Mouse (Mus musculus) thymus, postnatal 10 days (tissue): ENCODE data around the gene Lemd1.
A peak's percentile ranks its signal among the peaks of the same experiment; 100 is the strongest.
"Not testable (repeated sequence)": the region's sequence is repeated elsewhere in the genome, so short reads cannot be mapped to it uniquely, and the experiment has no call there.

Source experiments
- DNase-seq, 2 experiments: peaks; one replicate each; pipeline ENCODE4 v3.0.0; 2021; ENCODE audit warnings: low spot score in 2 of 2

The Lemd1 gene

GRCm38 (mm10) chr1:132246137-132246536 lies 54.9 kb downstream of the Lemd1 start:
- DNase-seq = no peak

DNA sequence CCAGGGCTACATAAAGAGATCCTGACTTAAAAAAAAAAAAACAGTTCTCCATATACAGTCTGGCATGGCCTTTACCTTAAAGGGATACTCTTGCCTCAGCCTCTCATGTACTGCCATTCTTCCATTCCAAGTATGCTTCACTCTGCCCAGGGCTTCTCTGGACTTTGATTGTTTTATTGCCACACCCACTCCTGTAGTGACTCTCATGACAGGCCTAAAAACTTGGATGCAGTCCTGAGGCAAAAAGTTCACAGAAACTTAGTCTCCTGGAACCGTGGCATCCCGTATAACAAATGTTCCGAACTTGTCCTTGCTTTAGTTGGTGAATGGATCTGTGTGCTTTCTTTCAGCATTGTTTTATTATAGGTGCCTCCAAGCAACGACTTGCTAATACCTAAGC lies 55.4 kb downstream of the Lemd1 start:
- DNase-seq = no peak

DNA sequence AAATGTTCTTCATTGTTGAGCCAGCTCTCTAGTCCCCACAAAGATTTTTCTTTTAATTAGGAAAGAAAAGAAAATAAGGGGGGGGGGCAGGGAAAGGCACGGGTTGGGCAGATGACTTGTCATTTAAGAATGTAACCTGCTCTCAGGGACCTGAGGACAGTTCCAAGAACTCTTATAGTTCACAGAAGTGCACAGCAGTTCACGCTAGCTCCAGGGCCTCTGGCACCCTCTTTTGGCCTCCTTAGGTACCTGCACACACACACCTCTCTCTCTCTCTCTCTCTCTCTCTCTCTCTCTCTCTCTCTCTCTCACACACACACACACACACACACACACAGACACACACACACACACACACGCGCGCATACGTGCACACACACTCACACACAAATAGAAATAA lies 63.2 kb downstream of the Lemd1 start:
- no peak for DNase-seq

DNA sequence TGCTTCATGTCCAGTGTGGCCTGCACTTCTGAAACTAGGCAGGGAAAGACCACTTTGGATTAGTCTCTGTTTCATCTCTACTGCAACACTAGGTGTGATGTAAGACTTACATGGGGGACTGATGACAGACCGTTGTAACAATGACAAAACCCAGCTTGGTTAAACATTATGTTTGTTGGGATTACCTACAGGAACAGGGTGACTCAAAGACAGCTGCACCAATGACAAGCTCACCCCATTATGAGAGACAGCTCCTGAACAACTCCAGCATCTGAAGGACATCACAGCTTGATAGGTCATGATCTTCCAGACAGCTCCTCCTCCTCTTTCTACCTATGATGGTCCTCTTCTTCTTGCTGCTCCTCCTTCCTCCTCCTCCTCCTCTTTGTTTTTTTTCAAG lies 69.1 kb downstream of the Lemd1 start:
- no peak for DNase-seq

DNA sequence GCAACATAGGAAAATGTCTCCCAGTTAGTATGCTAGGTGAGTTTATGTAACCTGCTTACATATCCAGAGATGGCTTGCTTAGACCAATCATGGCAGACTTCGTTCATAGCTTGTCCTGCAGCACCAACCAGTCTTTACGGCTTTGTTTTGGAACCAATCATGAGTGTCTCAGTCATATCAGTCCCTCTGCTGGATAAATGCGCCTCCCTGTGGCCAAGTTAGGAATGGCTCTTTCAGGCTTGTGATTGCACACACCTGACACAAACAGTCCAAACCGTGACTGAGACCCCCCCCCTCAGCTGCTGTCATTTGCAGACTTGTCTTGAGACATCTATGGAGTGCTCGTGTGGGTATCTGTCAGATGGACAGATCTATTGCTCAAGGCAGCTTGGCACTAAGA lies 69.8 kb downstream of the Lemd1 start:
- peak in 1 of 2 experiments; percentile 14 for DNase-seq

DNA sequence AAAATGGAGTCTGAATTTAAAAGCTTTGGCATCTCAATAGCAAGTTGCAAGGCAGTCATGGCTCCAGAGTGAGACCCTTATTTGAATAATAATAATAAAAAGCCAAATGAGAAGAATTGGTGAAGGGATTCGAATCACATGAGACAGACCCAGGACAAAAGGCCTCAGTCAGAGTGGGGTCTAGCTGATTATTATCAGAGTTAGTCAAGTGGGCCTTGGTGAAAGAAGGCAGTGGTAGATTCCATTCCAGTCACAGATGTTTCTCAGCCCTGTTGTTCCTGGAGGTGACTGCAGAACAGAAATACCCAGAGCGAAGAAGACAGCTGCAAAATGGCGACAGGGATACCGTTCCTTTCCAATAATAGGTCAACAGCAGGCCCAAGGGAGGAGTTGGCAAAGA lies 72.4 kb downstream of the Lemd1 start:
- DNase-seq = no peak

GRCm38 (mm10) chr1:132264577-132264976 lies 73.3 kb downstream of the Lemd1 start:
- DNase-seq = no peak

DNA sequence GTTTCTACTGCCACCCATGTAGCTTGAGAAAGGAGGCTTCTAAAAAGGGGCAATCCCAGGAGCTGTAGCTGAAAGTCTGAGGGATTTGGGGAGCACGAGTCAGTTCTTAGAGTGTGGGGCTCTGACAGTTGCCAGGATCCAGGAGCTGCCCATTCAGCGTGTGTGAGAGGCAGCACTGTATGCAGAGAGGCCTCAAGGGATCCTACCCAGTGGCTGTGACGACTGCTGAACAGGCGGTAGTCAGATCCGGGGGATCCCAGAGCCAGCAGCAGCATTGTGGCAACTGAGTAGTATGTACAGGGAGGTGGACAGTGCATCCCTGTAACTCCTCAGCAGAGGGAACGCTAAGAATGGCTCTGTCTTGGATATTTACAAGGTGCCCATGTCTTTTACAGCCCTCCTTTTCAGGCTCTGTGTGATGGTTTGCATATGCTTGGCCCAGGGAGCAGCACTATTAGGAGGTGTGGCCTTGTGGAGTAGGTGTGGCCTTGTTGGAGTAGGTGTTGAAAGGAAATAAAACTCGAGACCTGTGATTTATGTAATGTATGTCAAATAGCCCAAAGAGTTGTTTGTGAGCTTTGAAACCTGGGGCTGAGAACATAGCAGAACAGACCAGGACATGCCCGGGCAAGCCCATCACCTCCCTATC lies 74.1 kb downstream of the Lemd1 start:
- DNase-seq = no peak

DNA sequence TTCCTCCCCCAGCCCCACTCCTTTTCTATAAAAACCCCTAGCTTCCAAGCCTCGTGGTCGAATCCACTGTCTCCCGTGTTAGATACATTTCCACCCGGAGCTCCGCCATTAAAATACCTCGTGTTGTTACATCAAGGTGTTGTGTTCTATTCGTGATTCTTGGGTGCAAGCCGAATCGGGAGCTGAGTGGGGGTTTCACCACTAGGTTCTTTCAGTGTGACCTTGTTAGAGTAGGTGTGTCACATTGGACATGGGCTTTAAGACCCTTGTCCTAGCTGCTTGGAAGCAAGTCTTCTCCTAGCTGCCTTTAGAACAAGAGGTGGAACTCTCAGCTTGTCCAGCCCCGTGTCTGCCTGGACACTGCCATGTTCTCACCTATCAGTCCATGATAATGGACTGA lies 74.7 kb downstream of the Lemd1 start:
- no peak for DNase-seq

GRCm38 (mm10) chr1:132266791-132267557 lies 75.7 kb downstream of the Lemd1 start:
- no peak for DNase-seq

DNA sequence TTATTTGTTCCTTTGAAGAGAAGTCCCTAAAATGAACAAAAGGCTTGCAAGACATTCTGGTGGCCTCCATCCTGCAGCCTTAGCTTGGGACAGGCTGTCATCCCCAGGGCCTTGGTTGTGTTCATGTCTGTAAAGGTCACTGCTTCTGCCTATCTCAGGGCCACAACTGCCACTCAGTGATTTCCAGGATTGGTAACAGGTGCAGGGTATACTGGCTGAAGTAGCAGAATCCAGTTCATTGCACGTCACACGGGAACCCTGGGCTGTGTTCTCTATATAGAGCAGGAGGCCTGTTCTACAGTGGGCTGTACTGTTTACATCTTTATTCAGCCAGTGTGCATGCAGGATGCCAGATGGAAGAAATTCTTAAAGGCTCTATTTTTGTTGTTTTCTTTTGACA lies 76.7 kb downstream of the Lemd1 start:
- DNase-seq = no peak

DNA sequence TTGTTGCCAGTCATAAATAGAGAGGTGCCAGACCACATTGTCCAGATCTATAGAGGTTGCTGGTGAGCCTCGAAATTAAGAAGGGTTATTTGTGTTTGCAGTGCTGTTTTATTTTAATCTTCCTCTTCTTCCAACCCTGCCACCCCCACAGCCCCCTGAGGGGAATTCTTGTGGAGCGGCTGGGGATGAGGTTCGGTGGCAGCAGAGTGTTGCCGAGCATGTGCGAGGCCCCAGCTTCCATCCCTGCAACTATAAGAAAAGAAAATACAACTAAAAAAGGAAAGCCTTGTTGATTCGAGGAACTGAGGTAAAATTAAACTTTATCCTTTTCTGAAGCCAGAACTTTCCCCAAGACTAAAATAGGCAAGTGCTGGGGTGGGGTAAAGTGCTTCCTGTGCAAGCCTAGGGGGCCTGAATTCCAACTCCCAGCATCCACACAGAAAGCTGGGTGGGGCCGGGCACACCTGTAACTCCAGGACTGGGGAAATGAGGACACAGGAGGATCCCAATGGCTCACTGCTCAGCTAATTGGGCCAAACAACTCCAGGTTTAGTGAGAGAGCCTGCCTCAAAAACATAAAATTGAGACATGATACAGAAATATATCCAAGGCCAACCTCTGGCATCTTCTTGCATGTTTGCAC lies 77.3 kb downstream of the Lemd1 start:
- no peak for DNase-seq

GRCm38 (mm10) chr1:132271237-132271636 lies 80.0 kb downstream of the Lemd1 start:
- DNase-seq = no peak

GRCm38 (mm10) chr1:132276694-132277093 lies 85.5 kb downstream of the Lemd1 start:
- DNase-seq = no peak

DNA sequence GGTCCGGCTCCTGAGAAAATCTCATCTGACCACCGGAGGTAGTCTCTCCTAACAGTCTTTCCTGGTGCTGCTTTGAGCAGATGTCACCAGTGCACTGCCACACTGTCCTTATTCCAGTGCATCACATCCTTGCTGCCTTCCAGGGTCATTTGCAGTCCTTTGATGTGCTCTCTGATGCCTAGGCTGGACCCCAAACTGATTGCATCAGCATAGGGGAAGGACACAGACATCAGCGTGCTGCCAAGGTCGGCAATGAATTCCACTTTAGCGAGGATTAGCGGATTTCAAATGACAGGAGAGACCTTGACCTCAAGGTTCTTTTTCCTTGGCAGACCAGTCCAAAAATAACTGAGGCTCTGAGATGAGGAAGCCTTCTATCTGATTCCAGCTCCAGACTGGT lies 85.9 kb downstream of the Lemd1 start:
- no peak for DNase-seq

- DNase-seq = not testable (repeated sequence)
Observed at GRCm38 (mm10) chr1:132280636-132281035, 89.4 kb downstream of the Lemd1 start.

GRCm38 (mm10) chr1:132281523-132282176 lies 90.4 kb downstream of the Lemd1 start:
- DNase-seq = no peak

GRCm38 (mm10) chr1:132282177-132282536 lies 90.9 kb downstream of the Lemd1 start:
- DNase-seq = no peak

GRCm38 (mm10) chr1:132283018-132283417 lies 91.8 kb downstream of the Lemd1 start:
- DNase-seq = no peak

GRCm38 (mm10) chr1:132286735-132287134 lies 95.5 kb downstream of the Lemd1 start:
- DNase-seq = no peak

GRCm38 (mm10) chr1:132287445-132287844 lies 96.2 kb downstream of the Lemd1 start:
- DNase-seq = no peak

DNA sequence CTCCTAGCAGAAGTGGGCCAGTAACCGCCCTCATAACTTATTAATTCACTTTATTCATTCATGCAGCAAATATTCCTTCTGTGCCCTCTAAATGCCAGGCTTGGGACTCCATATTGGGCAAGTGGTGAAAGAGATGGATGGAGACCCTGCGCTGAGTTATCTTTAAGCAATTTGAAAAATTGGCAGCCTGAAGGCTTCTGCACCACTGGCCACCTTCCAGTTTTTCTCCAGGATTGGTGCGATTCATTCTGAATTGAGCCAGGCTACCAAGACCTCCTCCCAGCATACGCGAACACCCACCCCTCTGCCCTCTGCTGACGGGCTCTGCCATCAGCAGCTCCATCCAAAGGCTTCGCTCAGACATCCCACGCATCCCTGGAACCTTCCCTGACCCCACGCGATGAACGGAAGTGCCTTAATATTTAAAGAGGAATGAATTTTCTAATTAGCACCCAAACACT lies 96.8 kb downstream of the Lemd1 start:
- no peak for DNase-seq
